7 mouse cellular contexts compared by ENCODE assay signal in the genomic region with DNA sequence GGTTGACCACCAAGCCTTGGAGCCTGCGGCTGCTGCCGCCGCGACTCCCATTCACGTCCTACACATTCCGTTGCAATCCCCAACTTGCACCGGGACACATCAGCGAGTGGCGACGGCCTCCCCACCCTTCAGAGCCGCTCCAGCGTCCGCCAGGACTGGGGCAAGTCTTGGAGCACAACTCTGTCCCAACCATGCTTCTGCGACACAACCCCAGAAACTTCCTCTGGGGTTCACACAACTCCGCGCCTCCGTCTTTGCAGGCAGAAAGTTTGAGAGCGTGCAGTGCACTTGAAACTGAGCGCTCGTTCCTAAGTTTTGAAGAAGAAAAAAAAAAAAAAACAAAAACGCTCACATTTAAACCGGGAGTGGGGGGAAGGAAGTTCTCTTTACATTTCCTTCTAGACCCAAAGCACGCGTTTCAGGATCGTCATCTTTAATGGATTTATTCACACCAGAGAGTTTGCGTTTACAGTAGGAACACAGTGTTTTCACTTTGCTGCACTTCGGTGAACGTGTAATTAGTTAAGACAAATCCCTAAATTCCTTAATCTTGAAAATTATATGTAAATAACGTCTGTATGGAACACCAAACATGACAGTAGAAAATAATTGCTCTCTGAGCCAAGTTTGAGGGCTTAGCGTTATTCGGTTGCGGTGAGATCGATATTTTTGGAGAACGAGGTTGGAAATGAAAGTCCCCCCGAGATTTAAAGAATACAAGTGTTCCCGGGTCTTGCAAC. TPM values are rescaled to one million over a fixed set of nuclear protein-coding genes. Genes with fewer than 3 reads are reported as not detected.
DNase-seq lines count a peak whose midpoint lies in the region; ATAC-seq lines count a peak whose summit lies in the region.

No protein-coding gene starts in this region.

- peak overlapping the region; percentile 96 for H3K27ac ChIP-seq in heart, embryonic 15.5 days
- no peak overlapping the region for H3K27ac ChIP-seq in midbrain, embryonic 11.5 days (ENCODE audit: low read depth, low read length)

- H3K4me3 ChIP-seq in heart, embryonic 15.5 days: peak overlapping the region; percentile 97
- H3K4me3 ChIP-seq in midbrain, embryonic 11.5 days (ENCODE audit: low read depth, low read length): peak overlapping the region; percentile 98

- peak; percentile 43 to 57 for DNase-seq in B cell, adult 2 months
- DNase-seq in ES-CJ7 (ENCODE audit: low read depth, low spot score): peak; percentile 64
- peak; percentile 72 for DNase-seq in embryo, embryonic 11 days
- DNase-seq in left cerebral cortex, postnatal 36 days (ENCODE audit: low spot score in 2 of 2): peak; percentile 17 to 25
- DNase-seq in midbrain, embryonic 11.5 days (ENCODE audit: low spot score, missing footprints): peak; percentile 96
- peak; percentile 21 to 35 for DNase-seq in spleen, postnatal 14 days (ENCODE audit: low spot score in 2 of 2)

- H3K4me1 ChIP-seq in heart, embryonic 15.5 days (replicated peaks): peaks cover 22% of the 10 kb centered on the region
- peaks cover 24% of the 10 kb centered on the region for H3K4me1 ChIP-seq in midbrain, embryonic 11.5 days (ENCODE audit: control insufficient read depth, insufficient read depth, low read length)

- H3K9me3 ChIP-seq in heart, embryonic 15.5 days (replicated peaks): no peaks in the 10 kb centered on the region
- no peaks in the 10 kb centered on the region for H3K9me3 ChIP-seq in midbrain, embryonic 11.5 days (ENCODE audit: control insufficient read depth, low read length)

- peak; percentile 10 for ATAC-seq in heart, embryonic 15.5 days (replicated peaks; ENCODE audit: insufficient number of reproducible peaks, insufficient read depth, low FRiP score, low read depth)
- ATAC-seq in midbrain, embryonic 11.5 days (ENCODE audit: low FRiP score): no peak; the same call in 1 of the 2 replicates

- WGBS in heart, embryonic 15.5 days: under 1% methylated on average over 36 of the region's 36 CpGs
- under 1% methylated on average over 36 of the region's 36 CpGs for WGBS in midbrain, embryonic 11.5 days

- peak overlapping the region; percentile 97 for H3K4me2 ChIP-seq in heart, embryonic 15.5 days
- H3K4me2 ChIP-seq in midbrain, embryonic 11.5 days: peak overlapping the region; percentile 95

- intact Hi-C loops in left cerebral cortex, postnatal 36 days (cut with DNase I): loop anchor here (2.0 to 5.0 kb wide), 3 partner anchors 55 to 286 kb away; no protein-coding TSS in a partner anchor

- H3K27me3 ChIP-seq in heart, embryonic 15.5 days: peaks cover 17% of the 10 kb centered on the region
- peaks cover 8% of the 10 kb centered on the region for H3K27me3 ChIP-seq in midbrain, embryonic 11.5 days (ENCODE audit: control insufficient read depth, insufficient read depth, low read length)

- no peaks in the 10 kb centered on the region for H3K36me3 ChIP-seq in heart, embryonic 15.5 days
- no peaks in the 10 kb centered on the region for H3K36me3 ChIP-seq in midbrain, embryonic 11.5 days (ENCODE audit: control insufficient read depth, insufficient read depth, low read length)

- peak overlapping the region; percentile 92 for H3K9ac ChIP-seq in heart, embryonic 15.5 days
- H3K9ac ChIP-seq in midbrain, embryonic 11.5 days (ENCODE audit: low read length): peak overlapping the region; percentile 98

RNA-seq across cellular contexts. Expression of gene Cux1, which starts 0.9 kb away (rescaled TPM):
- 71.2 and 82.1 TPM in 2 replicates for polyA plus RNA-seq in heart, embryonic 15.5 days (2015; fragmentation: Nextera tagmentation; extraction: Ambion mirVana)
- total RNA-seq in left cerebral cortex, postnatal 36 days (2021): 100 to 1,000 TPM; 107 to 119 TPM
- polyA plus RNA-seq in midbrain, embryonic 11.5 days (2014; fragmentation: Nextera tagmentation; extraction: Ambion mirVana): 117 and 130 TPM in 2 replicates

Comparison
In these comparisons a context has a peak if more than half of its experiments do, and no peak if none do; other contexts are left out.
1. DNase-seq: peak in every context shown above with its lines; median percentile 96 in midbrain, embryonic 11.5 days; 72 in embryo, embryonic 11 days; 64 in ES-CJ7; 50 in B cell, adult 2 months; 28 in spleen, postnatal 14 days; 21 in left cerebral cortex, postnatal 36 days.